Mouse (Mus musculus) kidney, embryonic 14.5 days (tissue): ENCODE measurements around the gene Tdrd9. TPM values are rescaled to one million over a fixed set of nuclear protein-coding genes. Genes with fewer than 3 reads are reported as not detected.
A peak's percentile ranks its signal among the peaks of the same experiment; 100 is the strongest.

Experiments
- ATAC-seq: fragments of 200-750 bp; cut with Nextera tagmentation; 2 replicates; pipeline ENCODE4 v1.8.0; 2017; ENCODE audit warnings: moderate number of reproducible peaks, mild to moderate bottlenecking, moderate TSS enrichment, moderate library complexity; ENCODE audit not compliant: low FRiP score, low TSS enrichment
- H3K27ac ChIP-seq: fragments of 300-500 bp; sonication (generic); 2 replicates; pipeline ENCODE4 v1.5.1; 2014; ENCODE audit warnings: low read depth, mild to moderate bottlenecking, low read length, moderate library complexity, mixed read lengths
- H3K27me3 ChIP-seq: fragments of 300-500 bp; sonication (generic); 2 replicates; pipeline ENCODE4 v1.6.1; 2014; ENCODE audit warnings: mild to moderate bottlenecking, low read length; ENCODE audit not compliant: control insufficient read depth, insufficient read depth
- H3K36me3 ChIP-seq: fragments of 300-500 bp; sonication (generic); 2 replicates; pipeline ENCODE4 v1.6.1; 2014; ENCODE audit warnings: low read length, mixed read lengths; ENCODE audit not compliant: control insufficient read depth, insufficient read depth
- H3K4me1 ChIP-seq: fragments of 300-500 bp; sonication (generic); 2 replicates; pipeline ENCODE4 v1.6.1; 2014; ENCODE audit warnings: low read length, mixed read lengths; ENCODE audit not compliant: control insufficient read depth, insufficient read depth
- H3K4me2 ChIP-seq: fragments of 300-500 bp; sonication (generic); replicated peaks from 2 replicates; pipeline ENCODE4 v1.6.1; 2014; ENCODE audit warnings: low read depth, mild to moderate bottlenecking, low read length
- H3K4me3 ChIP-seq: fragments of 300-500 bp; sonication (generic); 2 replicates; pipeline ENCODE4 v1.5.1; 2014; ENCODE audit warnings: mild to moderate bottlenecking, low read length
- H3K9ac ChIP-seq: fragments of 300-500 bp; sonication (generic); 2 replicates; pipeline ENCODE4 v1.6.1; 2014; ENCODE audit warnings: low read depth, mild to moderate bottlenecking, low read length, moderate library complexity
- H3K9me3 ChIP-seq: fragments of 300-500 bp; sonication (generic); 2 replicates; pipeline ENCODE4 v1.6.1; 2016; ENCODE audit warnings: low read length; ENCODE audit not compliant: control insufficient read depth
- WGBS: fragments of 180-500 bp; shearing (Covaris S2); extraction: QIAGEN DNeasy Blood & Tissue Kit; methylation state at CpG from one replicate; pipeline ENCODE4 v1.1.7; 2014; 5-methylcytosine and 5-hydroxymethylcytosine counted together
- microRNA-seq: library from miRNA; unstranded; fragments of <30 nt; microRNA quantifications from one replicate; pipeline ENCODE4, GENCODE M21; 2016
- polyA plus RNA-seq: library from polyadenylated mRNA; unstranded; fragments of >200 nt; fragmentation: Nextera tagmentation; extraction: Ambion mirVana; gene quantifications from 2 replicates; pipeline ENCODE4 v1.2.1, GENCODE M21; 2014

Tdrd9 gene
- polyA plus RNA-seq, 1 experiment from 2014 or later = 0.65 TPM

DNA sequence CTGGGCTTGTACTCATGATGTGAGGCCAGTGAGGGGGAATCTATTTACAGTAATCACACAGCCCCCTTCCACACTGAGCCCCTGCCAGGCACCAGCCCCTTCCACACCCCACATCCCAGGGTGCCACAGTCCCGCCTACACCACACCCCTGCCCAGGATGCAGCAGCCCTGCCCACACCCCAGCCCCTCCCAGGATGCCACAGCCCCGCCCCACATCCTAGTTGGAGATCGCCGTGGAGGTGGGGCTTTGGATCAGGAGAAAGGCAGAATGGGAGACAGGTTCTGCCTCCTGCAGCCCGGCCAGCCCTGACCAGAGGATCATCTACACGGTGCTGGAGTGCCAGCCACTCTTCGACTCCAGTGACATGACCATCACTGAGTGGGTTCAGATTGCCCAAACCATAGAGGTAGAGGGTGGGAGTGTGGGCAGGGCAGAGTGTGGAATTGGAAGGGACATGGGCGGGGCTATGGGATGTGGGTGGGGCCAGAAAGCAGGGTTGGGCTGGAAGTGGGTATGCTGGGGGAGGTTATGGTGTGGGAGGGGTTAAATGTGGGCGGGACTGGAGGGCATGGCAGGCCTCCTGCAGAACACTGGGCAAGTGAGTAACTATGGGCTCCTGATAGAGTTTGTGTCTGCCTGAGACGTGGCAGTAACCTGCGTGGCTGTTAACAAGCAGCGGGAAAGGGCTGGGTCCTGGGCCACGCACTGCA lies 141.5 kb downstream of the Tdrd9 start:
- no peaks in the 10 kb centered on the region for H3K27me3 ChIP-seq
- no peaks in the 10 kb centered on the region for H3K9me3 ChIP-seq
- no peaks in the 10 kb centered on the region for H3K36me3 ChIP-seq
- 0 out of 2 replicates have a peak, but pooled peaks cover 3% of the 10 kb centered on the region for H3K4me1 ChIP-seq
- H3K4me2 ChIP-seq = no peak overlapping the region
- no peak overlapping the region for H3K9ac ChIP-seq
- WGBS = 15% methylated on average over 13 of the region's 13 CpGs
- ATAC-seq = peak; percentile 54; the same call in 1 of the 2 replicates
- no peak overlapping the region for H3K4me3 ChIP-seq
- H3K27ac ChIP-seq = no peak overlapping the region

DNA sequence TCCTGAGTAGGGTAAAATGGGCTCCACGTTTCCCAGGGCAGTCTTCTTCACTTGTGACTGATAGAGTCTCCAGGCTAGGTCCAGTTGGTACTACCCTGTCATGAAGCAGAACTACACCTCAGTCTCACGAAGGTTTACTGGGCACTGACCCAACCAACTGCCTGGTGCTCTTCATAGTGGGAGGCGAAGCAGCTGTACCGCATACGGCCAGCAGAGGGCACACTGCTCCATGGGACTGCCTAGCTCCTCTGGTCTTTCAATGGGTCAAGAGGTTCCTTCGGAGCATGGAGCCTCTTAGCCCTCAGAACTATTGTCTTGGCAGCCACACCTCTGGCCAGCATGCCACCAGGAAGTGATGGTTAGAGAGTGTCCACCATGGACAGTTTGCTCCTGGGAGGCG lies 142.4 kb downstream of the Tdrd9 start:
- 0 out of 2 replicates have a peak, but pooled peaks cover 3% of the 10 kb centered on the region for H3K4me1 ChIP-seq
- no peaks in the 10 kb centered on the region for H3K27me3 ChIP-seq
- H3K4me3 ChIP-seq = no peak overlapping the region
- H3K4me2 ChIP-seq = no peak overlapping the region
- H3K9ac ChIP-seq = no peak overlapping the region
- 11% methylated on average over 7 of the region's 7 CpGs for WGBS
- H3K36me3 ChIP-seq = no peaks in the 10 kb centered on the region
- peak; percentile 16; the same call in 1 of the 2 replicates for ATAC-seq
- no peaks in the 10 kb centered on the region for H3K9me3 ChIP-seq
- H3K27ac ChIP-seq = no peak overlapping the region

DNA sequence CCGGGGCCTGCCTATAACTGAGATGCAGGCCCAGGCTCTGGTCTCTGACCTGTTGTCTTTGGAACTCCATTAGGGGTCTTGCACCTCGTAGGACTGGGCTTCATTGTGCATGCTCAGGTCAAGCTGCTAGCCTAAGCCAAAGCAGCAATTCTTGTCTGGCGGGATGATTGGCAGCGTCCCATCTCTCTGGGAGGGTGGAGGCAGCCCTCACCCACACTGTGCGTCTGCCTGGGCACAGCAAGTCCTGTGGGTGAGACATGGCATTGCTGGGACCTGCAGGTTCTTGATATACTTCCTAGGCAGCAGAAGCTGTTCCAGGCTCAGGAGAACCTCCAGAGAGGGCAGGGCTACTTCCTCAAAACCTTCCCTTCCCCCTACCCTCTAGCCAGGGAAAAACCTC lies 145.6 kb downstream of the Tdrd9 start:
- H3K27me3 ChIP-seq = no peaks in the 10 kb centered on the region
- no peak for ATAC-seq
- H3K36me3 ChIP-seq = no peaks in the 10 kb centered on the region
- H3K4me3 ChIP-seq = no peak overlapping the region
- no peaks in the 10 kb centered on the region for H3K9me3 ChIP-seq
- H3K4me1 ChIP-seq = 0 out of 2 replicates have a peak, but pooled peaks cover 6% of the 10 kb centered on the region
- WGBS = 83% methylated on average over 5 of the region's 5 CpGs
- H3K9ac ChIP-seq = 0 out of 2 replicates have a peak overlapping the region, but pooled peaks have one; percentile 4
- no peak overlapping the region for H3K27ac ChIP-seq
- H3K4me2 ChIP-seq = no peak overlapping the region

DNA sequence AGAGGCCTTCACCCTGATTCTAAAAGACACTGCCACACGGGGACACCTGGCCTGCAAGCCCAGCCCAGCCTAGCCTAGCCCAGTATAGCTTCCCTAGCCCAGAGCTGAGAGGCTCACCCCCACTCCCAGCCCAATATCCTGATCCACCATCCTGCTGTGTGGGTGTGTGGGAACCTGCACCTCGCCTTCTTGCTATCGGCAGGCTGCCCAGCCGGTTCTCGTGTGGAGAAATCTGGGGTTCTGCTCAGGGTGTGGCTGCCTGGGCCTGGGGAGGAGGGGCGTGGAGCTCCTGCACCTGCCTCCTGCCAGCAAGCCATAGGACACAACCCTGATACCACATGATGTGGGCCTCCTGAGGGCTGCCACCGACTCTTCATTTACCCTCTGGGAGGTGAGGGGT lies 146.3 kb downstream of the Tdrd9 start:
- ATAC-seq = no peak
- H3K9me3 ChIP-seq = no peaks in the 10 kb centered on the region
- no peaks in the 10 kb centered on the region for H3K36me3 ChIP-seq
- H3K4me1 ChIP-seq = 0 out of 2 replicates have a peak, but pooled peaks cover 6% of the 10 kb centered on the region
- H3K27me3 ChIP-seq = no peaks in the 10 kb centered on the region
- WGBS = 75% methylated on average over 7 of the region's 7 CpGs
- no peak overlapping the region for H3K4me3 ChIP-seq
- H3K4me2 ChIP-seq = no peak overlapping the region
- H3K9ac ChIP-seq = no peak overlapping the region
- no peak overlapping the region for H3K27ac ChIP-seq

Small RNA genes lying within 50 kb of the gene (microRNA-seq; reads per million reads assigned to microRNA genes)
- gene Mir3073a = not detected
- gene Mir3073b = not detected

Other genes starting within 250 kb of the Tdrd9 start
- 76.4 and 91.6 TPM in 2 replicates for gene Klc1, start 212.7 kb upstream of the Tdrd9 start, polyA plus RNA-seq
- 11.2 and 20.3 TPM in 2 replicates for gene Xrcc3, start 157.7 kb upstream of the Tdrd9 start, polyA plus RNA-seq
- gene Zfyve21, start 157.4 kb upstream of the Tdrd9 start, polyA plus RNA-seq = 110 and 113 TPM in 2 replicates
- gene Ppp1r13b, start 63.4 kb upstream of the Tdrd9 start, polyA plus RNA-seq = 13.6 and 20.6 TPM in 2 replicates
- gene Atp5mpl, start 4.6 kb upstream of the Tdrd9 start, polyA plus RNA-seq = 689 and 1,049 TPM in 2 replicates
- not detected in 2 replicates for gene Rd3l, start 9.8 kb downstream of the Tdrd9 start, polyA plus RNA-seq
- 1.1 TPM in 2 replicates for gene Aspg, start 135.1 kb downstream of the Tdrd9 start, polyA plus RNA-seq
- gene Kif26a, start 174.6 kb downstream of the Tdrd9 start, polyA plus RNA-seq = 2.2 and 3.8 TPM in 2 replicates